Mouse (Mus musculus) spleen, postnatal 14 days (tissue): ENCODE measurements at regions not wholly inside any gene's neighbourhood (a gene's known extent, or its start where the extent isn't known, plus 50 kb on each side); places are given as distances from the start of the nearest gene placed in this dataset.

Experiments used
- DNase-seq, 2 experiments: peaks; one replicate each; pipeline ENCODE4 v3.0.0; 2021 to 2022; ENCODE audit warnings: low spot score in 2 of 2

- no peak for DNase-seq
These were observed 61.6 kb upstream of the Syt6 start for GRCm38 (mm10) chr3:103513411-103513810.

- DNase-seq = no peak
These were observed 61.0 kb upstream of the Syt6 start for GRCm38 (mm10) chr3:103514061-103514460.

- no peak for DNase-seq
These were observed 59.1 kb upstream of the Syt6 start for GRCm38 (mm10) chr3:103515946-103516345.

GRCm38 (mm10) chr3:103517376-103518304, 57.4 kb upstream of the Syt6 start:
- no peak for DNase-seq

- DNase-seq = no peak
These were observed 56.4 kb upstream of the Syt6 start for GRCm38 (mm10) chr3:103518624-103519023.
